8 mouse cellular contexts compared by ENCODE assay signal in the genomic region with DNA sequence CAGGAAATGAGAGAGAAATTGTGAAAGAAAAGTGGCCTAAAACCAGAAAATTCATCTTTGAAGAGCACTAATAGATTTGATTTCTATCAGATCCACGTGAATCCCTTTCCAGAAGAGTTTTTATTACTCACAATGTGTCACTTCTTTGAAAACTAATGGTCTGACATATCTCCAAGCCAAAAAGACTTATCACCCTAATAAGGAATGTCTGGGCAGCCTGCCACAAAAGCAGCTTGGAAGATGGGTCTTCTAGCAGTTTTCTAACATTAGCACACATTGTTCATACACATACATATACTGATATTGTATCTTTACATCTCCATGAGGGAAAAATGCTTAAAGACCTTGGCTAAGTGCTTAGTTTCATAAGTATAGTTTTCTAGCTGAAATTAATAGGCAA.
DNase-seq lines count a peak whose midpoint lies in the region.
"Had no signal": no experiment of that assay in that cellular context is flagged by ENCODE, and none has a peak within 500 bp of the region (broad histone marks: within the 10 kb centered on the region; RNA-seq: fewer than 3 reads in every experiment).

No protein-coding gene starts in this region.

- DNase-seq in kidney, adult 9 months = peak; percentile 22
- no peak for DNase-seq in kidney, adult 11 months
- peak; percentile 92 for DNase-seq in 3T3-L1 (ENCODE audit: low read depth, low spot score)
- peak; percentile 84 for DNase-seq in Muller cell, postnatal 12 days (ENCODE audit: inconsistent ontology term)
- DNase-seq in heart, postnatal 4 days = peak; percentile 78
- no peak for DNase-seq in T-cell, adult 2 months (ENCODE audit: low spot score)
- DNase-seq in layer of hippocampus, adult 9-10 months (ENCODE audit: low spot score) = no peak
- DNase-seq: cerebellum, adult 11 months had no signal

Comparison
In these comparisons a context has a peak if more than half of its experiments do, and no peak if none do; other contexts are left out.
1. DNase-seq: peak in kidney, adult 9 months (single experiment), 3T3-L1 (single experiment), Muller cell, postnatal 12 days (single experiment) and heart, postnatal 4 days (single experiment); none in kidney, adult 11 months (single experiment), T-cell, adult 2 months (single experiment) and layer of hippocampus, adult 9-10 months (single experiment).